Mouse (Mus musculus) heart, adult 2 months (tissue): ENCODE data around the gene Tuba4a. TPM values are rescaled to one million over a fixed set of nuclear protein-coding genes. Genes with fewer than 3 reads are reported as not detected.

Experiments
- DNase-seq, 2 experiments: peaks; one replicate each; pipeline ENCODE4 v3.0.0; 2021
- H3K27ac ChIP-seq: fragments of 200-600 bp; 2 replicates; pipeline ENCODE4 v1.8.1; 2022
- H3K27me3 ChIP-seq: fragments of 200-500 bp; 2 replicates; pipeline ENCODE4 v1.6.1; 2012; ENCODE audit warnings: mild to moderate bottlenecking, low read length, inconsistent platforms, mixed read lengths; ENCODE audit not compliant: control insufficient read depth, insufficient read depth
- H3K36me3 ChIP-seq: fragments of 200-500 bp; 2 replicates; pipeline ENCODE4 v1.6.1; 2012; ENCODE audit warnings: low read length, inconsistent platforms; ENCODE audit not compliant: control insufficient read depth, insufficient read depth
- H3K4me1 ChIP-seq: fragments of 200-500 bp; 2 replicates; pipeline ENCODE4 v1.6.1; 2011; ENCODE audit warnings: low read length; ENCODE audit not compliant: control insufficient read depth, insufficient read depth
- H3K4me3 ChIP-seq: fragments of 200-600 bp; 2 replicates; pipeline ENCODE4 v1.8.1; 2022
- H3K79me2 ChIP-seq: fragments of 200-500 bp; replicated peaks from 2 replicates; pipeline ENCODE4 v1.6.1; 2012; ENCODE audit warnings: mild to moderate bottlenecking, inconsistent platforms, low read length, moderate library complexity, mixed read lengths; ENCODE audit not compliant: control insufficient read depth, insufficient read depth
- H3K9ac ChIP-seq: fragments of 200-500 bp; 2 replicates; pipeline ENCODE4 v1.6.1; 2012; ENCODE audit warnings: low read depth, mild to moderate bottlenecking, control low read depth, inconsistent platforms, low read length, mixed read lengths
- CTCF ChIP-seq: fragments of 200-600 bp; IDR thresholded peaks from 2 replicates; pipeline ENCODE4 v1.8.1; 2022; ENCODE audit warnings: antibody characterized with exemption, mild to moderate bottlenecking, moderate library complexity
- EP300 ChIP-seq: fragments of 200-500 bp; IDR thresholded peaks from 2 replicates; pipeline ENCODE4 v1.6.1; 2011; ENCODE audit warnings: low read depth, low read length, control low read depth; ENCODE audit not compliant: insufficient read depth
- POLR2A ChIP-seq: fragments of 200-500 bp; IDR thresholded peaks from 2 replicates; pipeline ENCODE4 v1.6.1; 2011; ENCODE audit warnings: mild to moderate bottlenecking, low read depth, low read length, control low read depth; ENCODE audit not compliant: insufficient read depth
- WGBS: fragments of 180-500 bp; shearing (Covaris S2); methylation state at CpG from one replicate; pipeline ENCODE4 v1.1.7; 2018; 5-methylcytosine and 5-hydroxymethylcytosine counted together
- intact Hi-C: fragments of 180-260 bp; cut with DNase I; formaldehyde crosslinking; loops from one replicate; pipeline ENCODE4 v1.15.1; 2025
- long read RNA-seq: library from polyadenylated mRNA; stranded (forward); transcript quantifications from one replicate; pipeline ENCODE4 v2.0.0, GENCODE M21; 2021
- polyA plus RNA-seq: library from polyadenylated mRNA; depleted of rRNA; stranded (reverse); fragments of >200 nt; gene quantifications from 2 replicates; pipeline ENCODE4 v1.2.3, GENCODE M21; 2012; rRNA removed
- total RNA-seq, 2 experiments: library from RNA; stranded (reverse); gene quantifications; 2 replicates each; pipeline ENCODE4 v1.2.3; 2021

Gene Tuba4a
- total RNA-seq: 100 to 1,000 TPM; 973 to 976 TPM
- polyA plus RNA-seq: 781 and 842 TPM in 2 replicates
- long read RNA-seq, transcript Tuba4a-202 (4 exons, 2,840 nt): major isoform, 145 of 225 reads
- long read RNA-seq, partial matches to known transcripts: 17 of 225 reads
- long read RNA-seq, other reads (novel, unspliced or antisense): 61 of 225 reads

DNA sequence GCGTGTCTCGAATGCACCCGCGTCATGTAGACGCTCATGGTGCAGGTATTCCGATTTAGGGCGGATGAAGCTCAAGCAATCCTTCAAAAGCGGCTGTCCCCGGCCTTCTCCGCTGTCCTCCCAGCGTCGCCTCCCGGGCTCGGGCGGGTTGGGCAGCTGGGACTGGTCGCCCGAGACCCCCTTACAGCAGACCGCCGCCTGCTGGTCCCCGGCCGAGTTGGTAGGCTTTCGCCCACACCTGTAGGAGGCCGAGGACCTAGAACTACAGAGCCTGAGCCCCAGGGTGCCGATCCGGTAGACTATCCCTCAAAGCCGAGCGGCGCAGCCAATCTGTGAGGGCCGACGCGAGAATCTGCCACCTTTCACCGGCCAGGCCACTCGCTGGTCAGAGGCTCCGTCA is at the start of gene Tuba4a:
Gene Tuba4a (minus strand): TSS at position 335 of the 400 bp plus-strand sequence.
- Histone ChIP-seq H3K79me2 (no peaks in the 10 kb centered on the region), H3K36me3 (peaks cover under 1% of the 10 kb centered on the region), H3K27me3 (no peaks in the 10 kb centered on the region), H3K9ac (peak within 1 kb of the TSS; percentile 90), H3K4me3 (peak within 1 kb of the TSS; percentile 62), H3K4me1 (peaks cover 2% of the 10 kb centered on the region), H3K27ac (peak within 1 kb of the TSS; percentile 88)
- WGBS: 2% methylated on average over 34 of the region's 34 CpGs
- DNase-seq: no peak
- no peak for TF ChIP-seq POLR2A
- peak; percentile 46; the same call in 1 of the 2 replicates for TF ChIP-seq CTCF
- no peak for TF ChIP-seq EP300
- intact Hi-C loops: no loop called here

DNA sequence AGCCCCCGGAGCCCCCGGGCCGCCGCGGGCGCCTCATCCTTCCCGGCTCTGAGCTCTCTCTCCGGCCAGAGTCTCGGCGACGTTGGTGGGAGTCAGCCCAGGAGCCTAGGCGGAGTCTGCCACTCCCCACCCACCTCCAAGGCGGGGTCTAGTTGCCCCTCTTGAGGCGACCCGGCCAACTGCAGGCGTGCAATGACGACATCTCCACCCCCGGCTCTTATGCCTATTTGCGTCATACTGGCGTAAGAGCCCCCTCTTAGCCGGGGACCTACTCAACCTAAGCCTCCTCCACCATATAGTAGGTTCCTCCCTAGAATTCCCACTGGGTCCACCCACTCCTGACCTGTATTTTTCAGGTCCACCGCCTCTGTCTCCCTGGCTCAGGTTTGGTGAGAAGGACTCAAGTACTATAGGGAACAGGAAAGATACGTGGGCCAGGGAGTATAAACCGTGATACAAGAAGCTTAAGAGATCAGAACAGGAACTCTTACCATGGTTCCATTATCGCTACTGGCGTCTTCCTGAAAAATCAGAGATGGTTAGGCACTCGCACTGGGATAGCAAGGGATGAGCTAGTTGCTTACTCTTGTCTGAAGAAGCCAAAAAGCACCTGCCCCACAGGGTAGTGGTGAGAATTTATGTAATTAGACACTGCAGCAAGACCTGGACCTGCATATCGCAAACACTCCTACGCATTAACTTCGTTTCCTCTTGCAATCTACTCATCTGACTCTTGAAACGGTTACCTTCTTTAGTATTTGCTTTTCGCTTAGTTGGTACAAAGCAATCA is 44.6 kb upstream of the Tuba4a start, which contains the start of gene Ptprn:
Gene Ptprn (minus strand): TSS at position 412 of the 790 bp plus-strand sequence.
- H3K9ac ChIP-seq: no peak within 1 kb of the TSS
- no peak within 1 kb of the TSS for H3K4me3 ChIP-seq
- TF ChIP-seq CTCF (no peak), EP300 (no peak), POLR2A (no peak)
- H3K36me3 ChIP-seq: no peaks in the 10 kb centered on the region
- 10% methylated on average over 32 of the region's 32 CpGs for WGBS
- no peaks in the 10 kb centered on the region for H3K4me1 ChIP-seq
- H3K27me3 ChIP-seq: peaks cover 5% of the 10 kb centered on the region; the same call in 1 of the 2 replicates
- intact Hi-C loops: no loop called here
- no peak within 1 kb of the TSS for H3K27ac ChIP-seq
- no peaks in the 10 kb centered on the region for H3K79me2 ChIP-seq
- no peak for DNase-seq

- TF ChIP-seq POLR2A: no peak
- no peak for TF ChIP-seq EP300
- TF ChIP-seq CTCF: no peak
- no peaks in the 10 kb centered on the region for H3K4me1 ChIP-seq
- DNase-seq: peak in 1 of 2 experiments; percentile 53
- 2% methylated on average over 40 of the region's 40 CpGs for WGBS
- H3K27me3 ChIP-seq: peaks cover 3% of the 10 kb centered on the region; the same call in 1 of the 2 replicates
- no peak overlapping the region for H3K27ac ChIP-seq
- no peaks in the 10 kb centered on the region for H3K36me3 ChIP-seq
- no peak overlapping the region for H3K4me3 ChIP-seq
- no peak overlapping the region for H3K9ac ChIP-seq
- no peaks in the 10 kb centered on the region for H3K79me2 ChIP-seq
- intact Hi-C loops: no loop called here
Observed at GRCm38 (mm10) chr1:75262969-75263951, 43.6 kb upstream of the Tuba4a start.

DNA sequence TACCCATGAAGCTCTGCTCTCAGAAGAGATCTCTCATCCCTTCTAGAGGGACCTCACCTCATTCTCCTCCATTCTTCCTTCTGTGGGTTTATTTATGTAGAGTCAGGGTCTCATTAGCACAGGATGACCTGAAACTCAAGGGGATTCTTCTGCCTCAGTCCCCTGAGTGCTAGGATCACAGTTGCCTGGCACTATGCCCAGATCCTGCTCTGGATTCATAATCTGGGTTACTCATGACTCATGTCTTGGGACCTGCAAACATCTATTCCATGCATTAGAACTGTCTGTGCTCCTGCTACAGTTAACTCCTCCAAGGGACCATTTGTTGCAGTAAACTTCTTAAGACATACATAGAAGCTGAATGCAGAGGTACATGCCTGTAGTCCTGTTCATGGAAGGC is 41.6 kb upstream of the Tuba4a start:
- Histone ChIP-seq H3K27me3 (peaks cover 3% of the 10 kb centered on the region; the same call in 1 of the 2 replicates), H3K27ac (no peak overlapping the region), H3K4me1 (no peaks in the 10 kb centered on the region), H3K9ac (no peak overlapping the region), H3K4me3 (no peak overlapping the region), H3K79me2 (no peaks in the 10 kb centered on the region), H3K36me3 (no peaks in the 10 kb centered on the region)
- intact Hi-C loops: no loop called here
- no peak for DNase-seq
- TF ChIP-seq EP300 (no peak), CTCF (no peak), POLR2A (no peak)

GRCm38 (mm10) chr1:75255516-75256046 is 35.9 kb upstream of the Tuba4a start:
- H3K36me3 ChIP-seq: no peaks in the 10 kb centered on the region
- no peak for DNase-seq
- peaks cover 2% of the 10 kb centered on the region for H3K4me1 ChIP-seq
- H3K9ac ChIP-seq: no peak overlapping the region
- WGBS: 28% methylated on average over 10 of the region's 10 CpGs
- no peaks in the 10 kb centered on the region for H3K79me2 ChIP-seq
- H3K27ac ChIP-seq: no peak overlapping the region
- no peak overlapping the region for H3K4me3 ChIP-seq
- intact Hi-C loops: no loop called here
- TF ChIP-seq EP300 (no peak), CTCF (no peak), POLR2A (no peak)
- no peaks in the 10 kb centered on the region for H3K27me3 ChIP-seq
